Mouse (Mus musculus) kidney, adult 2 months (tissue): ENCODE data around the gene Ocrl.

Experiments
- CTCF ChIP-seq: fragments of 200-500 bp; conservative IDR thresholded peaks from 2 replicates; pipeline ENCODE4 v1.5.1; 2011; ENCODE audit warnings: low read depth, mild to moderate bottlenecking, control low read depth, low read length, moderate library complexity, mixed read lengths; ENCODE audit not compliant: insufficient read depth, insufficient read length
- POLR2A ChIP-seq: fragments of 200-500 bp; IDR thresholded peaks from one replicate; pipeline ENCODE4 v1.6.1; 2011; ENCODE audit warnings: low read depth, low read length, control low read depth

GRCm38 (mm10) chrX:47977078-47977477 is 64.9 kb downstream of the Ocrl start:
- no peak for TF ChIP-seq CTCF
- no peak for TF ChIP-seq POLR2A
